Mouse (Mus musculus): ENCODE measurements around the gene Smu1. TPM values are rescaled to one million over a fixed set of nuclear protein-coding genes. Genes with fewer than 3 reads are reported as not detected.
"Not testable (repeated sequence)": the region's sequence is repeated elsewhere in the genome, so short reads cannot be mapped to it uniquely, and the experiment has no call there.

Smu1 gene
- polyA plus RNA-seq (2016; fragmentation: Nextera tagmentation; extraction: Ambion mirVana) = 190 and 192 TPM in 2 replicates

GRCm38 (mm10) chr4:40757780-40758420, at the start of gene Smu1:
TSS of gene Smu1 (minus strand) at chr4:40757923.
- DNase-seq (ENCODE audit: low spot score) = peak; percentile 98
- H3K4me1 ChIP-seq = peaks cover 3% of the 10 kb centered on the region; the same call in 1 of the 2 replicates
- H3K36me3 ChIP-seq (replicated peaks) = peaks cover 31% of the 10 kb centered on the region
- H3K4me3 ChIP-seq = peak within 1 kb of the TSS; percentile 98
- H3K27me3 ChIP-seq (replicated peaks; ENCODE audit: low read depth, poor library complexity, severe bottlenecking) = no peaks in the 10 kb centered on the region; the same call in 1 of the 2 replicates
- under 1% methylated on average over 40 of the region's 40 CpGs for whole genome bisulfite sequencing
- peak within 1 kb of the TSS; percentile 89 for H3K27ac ChIP-seq (replicated peaks)
- no peaks in the 10 kb centered on the region for H3K9me3 ChIP-seq

GRCm38 (mm10) chr4:40807382-40807781, 49.7 kb upstream of the Smu1 start:
- no peak for DNase-seq (ENCODE audit: low spot score)
- H3K36me3 ChIP-seq (replicated peaks) = peaks cover 70% of the 10 kb centered on the region
- H3K27ac ChIP-seq (replicated peaks) = no peak overlapping the region
- H3K4me1 ChIP-seq = no peaks in the 10 kb centered on the region
- H3K27me3 ChIP-seq (replicated peaks; ENCODE audit: low read depth, poor library complexity, severe bottlenecking) = no peaks in the 10 kb centered on the region
- WGBS = 92% methylated on average over 4 of the region's 4 CpGs
- H3K9me3 ChIP-seq = no peaks in the 10 kb centered on the region
- no peak overlapping the region for H3K4me3 ChIP-seq

GRCm38 (mm10) chr4:40805401-40805800, 47.7 kb upstream of the Smu1 start:
- Histone ChIP-seq H3K27ac (replicated peaks) (no peak overlapping the region), H3K9me3 (no peaks in the 10 kb centered on the region), H3K4me1 (peaks cover 3% of the 10 kb centered on the region; the same call in 1 of the 2 replicates), H3K27me3 (replicated peaks; ENCODE audit: low read depth, poor library complexity, severe bottlenecking) (no peaks in the 10 kb centered on the region), H3K4me3 (no peak overlapping the region), H3K36me3 (replicated peaks) (peaks cover 54% of the 10 kb centered on the region)
- 86% methylated on average over 8 of the region's 8 CpGs for WGBS
- no peak for DNase-seq (ENCODE audit: low spot score)

- H3K4me1 ChIP-seq = peaks cover 3% of the 10 kb centered on the region; the same call in 1 of the 2 replicates
- H3K4me3 ChIP-seq = no peak overlapping the region
- WGBS = 92% methylated on average over 3 of the region's 3 CpGs
- H3K9me3 ChIP-seq = no peaks in the 10 kb centered on the region
- no peak for DNase-seq (ENCODE audit: low spot score)
- H3K27me3 ChIP-seq (replicated peaks; ENCODE audit: low read depth, poor library complexity, severe bottlenecking) = no peaks in the 10 kb centered on the region
- H3K36me3 ChIP-seq (replicated peaks) = peaks cover 39% of the 10 kb centered on the region
- no peak overlapping the region for H3K27ac ChIP-seq (replicated peaks)
Observed at GRCm38 (mm10) chr4:40802787-40803186, 45.1 kb upstream of the Smu1 start.

GRCm38 (mm10) chr4:40801908-40802307, 44.2 kb upstream of the Smu1 start:
- no peaks in the 10 kb centered on the region for H3K9me3 ChIP-seq
- H3K27ac ChIP-seq (replicated peaks) = no peak overlapping the region
- no peak for DNase-seq (ENCODE audit: low spot score)
- no peak overlapping the region for H3K4me3 ChIP-seq
- H3K4me1 ChIP-seq = peaks cover 3% of the 10 kb centered on the region; the same call in 1 of the 2 replicates
- H3K36me3 ChIP-seq (replicated peaks) = peaks cover 30% of the 10 kb centered on the region
- 76% methylated on average over 4 of the region's 4 CpGs for WGBS
- no peaks in the 10 kb centered on the region for H3K27me3 ChIP-seq (replicated peaks; ENCODE audit: low read depth, poor library complexity, severe bottlenecking)

- no peaks in the 10 kb centered on the region for H3K9me3 ChIP-seq
- DNase-seq (ENCODE audit: low spot score) = no peak
- H3K4me3 ChIP-seq = no peak overlapping the region
- 82% methylated on average over 3 of the region's 3 CpGs for WGBS
- no peaks in the 10 kb centered on the region for H3K27me3 ChIP-seq (replicated peaks; ENCODE audit: low read depth, poor library complexity, severe bottlenecking)
- H3K27ac ChIP-seq (replicated peaks) = no peak overlapping the region
- peaks cover 3% of the 10 kb centered on the region; the same call in 1 of the 2 replicates for H3K4me1 ChIP-seq
- H3K36me3 ChIP-seq (replicated peaks) = peaks cover 23% of the 10 kb centered on the region
Observed at GRCm38 (mm10) chr4:40800873-40801272, 43.1 kb upstream of the Smu1 start.

GRCm38 (mm10) chr4:40798833-40799555, 41.3 kb upstream of the Smu1 start:
- H3K27ac ChIP-seq (replicated peaks); H3K4me3 ChIP-seq; H3K4me1 ChIP-seq; H3K27me3 ChIP-seq (replicated peaks; ENCODE audit: low read depth, poor library complexity, severe bottlenecking); DNase-seq (ENCODE audit: low spot score); H3K9me3 ChIP-seq: not testable (repeated sequence)
- H3K36me3 ChIP-seq (replicated peaks) = peaks cover 16% of the 10 kb centered on the region
- WGBS = 81% methylated on average over 2 of the region's 2 CpGs

- 85% methylated on average over 3 of the region's 3 CpGs for WGBS
- no peaks in the 10 kb centered on the region; the same call in 1 of the 2 replicates for H3K4me1 ChIP-seq
Observed at GRCm38 (mm10) chr4:40795761-40796160, 38.0 kb upstream of the Smu1 start.

GRCm38 (mm10) chr4:40794320-40794719, 36.6 kb upstream of the Smu1 start:
- Histone ChIP-seq H3K27ac (replicated peaks) (no peak overlapping the region), H3K4me1 (no peaks in the 10 kb centered on the region; the same call in 1 of the 2 replicates), H3K4me3 (no peak overlapping the region), H3K9me3 (no peaks in the 10 kb centered on the region), H3K36me3 (replicated peaks) (no peaks in the 10 kb centered on the region), H3K27me3 (replicated peaks; ENCODE audit: low read depth, poor library complexity, severe bottlenecking) (no peaks in the 10 kb centered on the region)
- no peak for DNase-seq (ENCODE audit: low spot score)

More at GRCm38 (mm10) chr4:40795761-40796160, 38.0 kb upstream of the Smu1 start:
- no peaks in the 10 kb centered on the region for H3K27me3 ChIP-seq (replicated peaks; ENCODE audit: low read depth, poor library complexity, severe bottlenecking)
- H3K9me3 ChIP-seq = no peaks in the 10 kb centered on the region
- H3K27ac ChIP-seq (replicated peaks) = no peak overlapping the region
- H3K4me3 ChIP-seq = no peak overlapping the region
- DNase-seq (ENCODE audit: low spot score) = no peak
- H3K36me3 ChIP-seq (replicated peaks) = no peaks in the 10 kb centered on the region

GRCm38 (mm10) chr4:40791176-40791575, 33.5 kb upstream of the Smu1 start:
- Histone ChIP-seq H3K27me3 (replicated peaks; ENCODE audit: low read depth, poor library complexity, severe bottlenecking) (no peaks in the 10 kb centered on the region), H3K36me3 (replicated peaks) (no peaks in the 10 kb centered on the region), H3K9me3 (no peaks in the 10 kb centered on the region), H3K27ac (replicated peaks) (no peak overlapping the region), H3K4me3 (no peak overlapping the region), H3K4me1 (no peaks in the 10 kb centered on the region)
- DNase-seq (ENCODE audit: low spot score) = no peak
- WGBS = 90% methylated on average over 4 of the region's 4 CpGs

GRCm38 (mm10) chr4:40786578-40786977, 28.9 kb upstream of the Smu1 start:
- Histone ChIP-seq H3K4me1 (peaks cover 8% of the 10 kb centered on the region), H3K9me3 (no peaks in the 10 kb centered on the region)
- WGBS = 80% methylated on average over 4 of the region's 4 CpGs

GRCm38 (mm10) chr4:40785620-40786166, 28.0 kb upstream of the Smu1 start:
- peaks cover 17% of the 10 kb centered on the region for H3K4me1 ChIP-seq
- no peaks in the 10 kb centered on the region for H3K36me3 ChIP-seq (replicated peaks)
- 81% methylated on average over 9 of the region's 9 CpGs for WGBS

More at GRCm38 (mm10) chr4:40786578-40786977, 28.9 kb upstream of the Smu1 start:
- H3K36me3 ChIP-seq (replicated peaks) = no peaks in the 10 kb centered on the region
- no peaks in the 10 kb centered on the region for H3K27me3 ChIP-seq (replicated peaks; ENCODE audit: low read depth, poor library complexity, severe bottlenecking)
- no peak overlapping the region for H3K4me3 ChIP-seq
- no peak for DNase-seq (ENCODE audit: low spot score)
- no peak overlapping the region for H3K27ac ChIP-seq (replicated peaks)

More at GRCm38 (mm10) chr4:40785620-40786166, 28.0 kb upstream of the Smu1 start:
- H3K27ac ChIP-seq (replicated peaks) = no peak overlapping the region
- DNase-seq (ENCODE audit: low spot score) = no peak
- H3K9me3 ChIP-seq = no peaks in the 10 kb centered on the region
- H3K27me3 ChIP-seq (replicated peaks; ENCODE audit: low read depth, poor library complexity, severe bottlenecking) = no peaks in the 10 kb centered on the region
- no peak overlapping the region for H3K4me3 ChIP-seq
